Mouse (Mus musculus): ENCODE measurements around the gene Asic1. TPM values are rescaled to one million over a fixed set of nuclear protein-coding genes. Genes with fewer than 3 reads are reported as not detected.

Gene Asic1
- polyA plus RNA-seq, 1 experiment: 2.0 TPM

DNA sequence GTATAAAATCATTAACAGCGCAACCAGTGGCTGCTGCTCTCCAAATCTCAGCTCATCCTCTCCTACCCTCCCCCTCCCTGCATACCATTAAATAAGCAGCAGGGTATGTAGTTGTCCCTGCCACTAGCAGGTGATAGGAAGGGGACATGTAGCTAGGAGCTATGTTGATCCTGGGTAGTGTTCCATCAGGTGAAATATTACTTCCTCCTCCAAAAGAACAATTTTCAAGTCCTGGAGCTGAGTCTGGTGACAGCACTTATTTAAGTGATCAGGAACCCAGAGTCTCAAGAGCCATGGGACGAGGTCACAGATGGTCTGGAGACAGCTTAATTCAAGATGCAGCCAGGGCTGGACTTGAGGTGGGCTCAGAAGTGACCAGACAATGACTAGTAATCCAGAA, 65.5 kb downstream of the Asic1 start:
- H3ac ChIP-seq (ENCODE audit: control insufficient read depth, insufficient read length): no peak overlapping the region
- H3K4me2 ChIP-seq (ENCODE audit: low read depth): no peak overlapping the region
- H3K27me3 ChIP-seq (ENCODE audit: control insufficient read depth, insufficient read depth, insufficient read length): no peaks in the 10 kb centered on the region
- no peaks in the 10 kb centered on the region for H3K79me2 ChIP-seq (ENCODE audit: control insufficient read depth, insufficient read depth)
- no peak for TF ChIP-seq REST (IDR thresholded peaks at IDR 0.05; ENCODE audit: insufficient read depth, insufficient read length)
- TF ChIP-seq CEBPB (IDR thresholded peaks at IDR 0.05; ENCODE audit: insufficient read depth, poor library complexity, severe bottlenecking): no peak
- TF ChIP-seq POLR2AphosphoS2 (IDR thresholded peaks at IDR 0.05; ENCODE audit: insufficient read length, low read depth): no peak
- TF ChIP-seq POLR2A (IDR thresholded peaks at IDR 0.05; ENCODE audit: insufficient read length, low read depth): no peak
- TF ChIP-seq E2F4 (IDR thresholded peaks at IDR 0.05; ENCODE audit: insufficient read depth): no peak
- no peak for TF ChIP-seq MYOD1 (IDR thresholded peaks at IDR 0.05; ENCODE audit: control insufficient read depth in 1 of 3, insufficient read length in 2 of 3, low read depth in 2 of 3)
- TF ChIP-seq USF1 (IDR thresholded peaks at IDR 0.05; ENCODE audit: low read depth): no peak
- TF ChIP-seq MAX (IDR thresholded peaks at IDR 0.05; ENCODE audit: low read depth): no peak
- TF ChIP-seq TCF3 (IDR thresholded peaks at IDR 0.05; ENCODE audit: insufficient read length, low read depth): no peak
- TF ChIP-seq MYOG (IDR thresholded peaks at IDR 0.05; ENCODE audit: control insufficient read depth in 1 of 3, insufficient read depth in 1 of 3, insufficient read length in 2 of 3, low read depth in 2 of 3): no peak
- TF ChIP-seq TCF12 (IDR thresholded peaks at IDR 0.05; ENCODE audit: insufficient read depth, poor library complexity, severe bottlenecking): no peak
- TF ChIP-seq SRF (IDR thresholded peaks at IDR 0.05; ENCODE audit: control insufficient read depth, insufficient read length, low read depth): no peak
- peaks cover 49% of the 10 kb centered on the region for H3K36me3 ChIP-seq (ENCODE audit: control insufficient read depth, insufficient read depth)
- H3K4me3 ChIP-seq: no peak overlapping the region

- no peak overlapping the region for H3ac ChIP-seq (ENCODE audit: control insufficient read depth, insufficient read length)
- no peaks in the 10 kb centered on the region for H3K79me2 ChIP-seq (ENCODE audit: control insufficient read depth, insufficient read depth)
- peaks cover 59% of the 10 kb centered on the region for H3K36me3 ChIP-seq (ENCODE audit: control insufficient read depth, insufficient read depth)
- TF ChIP-seq TCF12 (IDR thresholded peaks at IDR 0.05; ENCODE audit: insufficient read depth, poor library complexity, severe bottlenecking): no peak
- no peak for TF ChIP-seq E2F4 (IDR thresholded peaks at IDR 0.05; ENCODE audit: insufficient read depth)
- no peak for TF ChIP-seq MYOD1 (IDR thresholded peaks at IDR 0.05; ENCODE audit: control insufficient read depth in 1 of 3, insufficient read length in 2 of 3, low read depth in 2 of 3)
- no peak for TF ChIP-seq REST (IDR thresholded peaks at IDR 0.05; ENCODE audit: insufficient read depth, insufficient read length)
- no peak for TF ChIP-seq CEBPB (IDR thresholded peaks at IDR 0.05; ENCODE audit: insufficient read depth, poor library complexity, severe bottlenecking)
- no peak overlapping the region for H3K4me2 ChIP-seq (ENCODE audit: low read depth)
- no peaks in the 10 kb centered on the region for H3K27me3 ChIP-seq (ENCODE audit: control insufficient read depth, insufficient read depth, insufficient read length)
- no peak overlapping the region for H3K4me3 ChIP-seq
Observed at GRCm38 (mm10) chr15:99736675-99737074, 66.5 kb downstream of the Asic1 start.

GRCm38 (mm10) chr15:99740229-99740628, 70.1 kb downstream of the Asic1 start:
- H3K36me3 ChIP-seq (ENCODE audit: control insufficient read depth, insufficient read depth): peaks cover 50% of the 10 kb centered on the region
- H3K4me3 ChIP-seq: no peak overlapping the region
- no peaks in the 10 kb centered on the region for H3K27me3 ChIP-seq (ENCODE audit: control insufficient read depth, insufficient read depth, insufficient read length)
- TF ChIP-seq SRF (IDR thresholded peaks at IDR 0.05; ENCODE audit: control insufficient read depth, insufficient read length, low read depth): no peak
- no peak for TF ChIP-seq POLR2AphosphoS2 (IDR thresholded peaks at IDR 0.05; ENCODE audit: insufficient read length, low read depth)
- TF ChIP-seq MAX (IDR thresholded peaks at IDR 0.05; ENCODE audit: low read depth): no peak
- TF ChIP-seq POLR2A (IDR thresholded peaks at IDR 0.05; ENCODE audit: insufficient read length, low read depth): no peak
- no peak for TF ChIP-seq E2F4 (IDR thresholded peaks at IDR 0.05; ENCODE audit: insufficient read depth)
- TF ChIP-seq USF1 (IDR thresholded peaks at IDR 0.05; ENCODE audit: low read depth): no peak
- TF ChIP-seq MYOG (IDR thresholded peaks at IDR 0.05; ENCODE audit: control insufficient read depth in 1 of 3, insufficient read depth in 1 of 3, insufficient read length in 2 of 3, low read depth in 2 of 3): no peak
- no peaks in the 10 kb centered on the region for H3K79me2 ChIP-seq (ENCODE audit: control insufficient read depth, insufficient read depth)
- no peak overlapping the region for H3ac ChIP-seq (ENCODE audit: control insufficient read depth, insufficient read length)
- no peak overlapping the region for H3K4me2 ChIP-seq (ENCODE audit: low read depth)

Other genes starting within 250 kb of the Asic1 start
- gene Nckap5l, start 212.6 kb upstream of the Asic1 start, polyA plus RNA-seq (2012; fragmentation: generic; extraction: Trizol): 40.9 TPM
- 11.8 TPM for gene Bcdin3d, start 195.6 kb upstream of the Asic1 start, polyA plus RNA-seq (2012; fragmentation: generic; extraction: Trizol)
- 0.40 TPM for gene Faim2, start 142.2 kb upstream of the Asic1 start, polyA plus RNA-seq (2012; fragmentation: generic; extraction: Trizol)
- 0.02 TPM for gene Aqp2, start 91.3 kb upstream of the Asic1 start, polyA plus RNA-seq (2012; fragmentation: generic; extraction: Trizol)
- gene Aqp5, start 79.6 kb upstream of the Asic1 start, polyA plus RNA-seq (2012; fragmentation: generic; extraction: Trizol): 109 TPM
- not detected for gene Aqp6, start 69.0 kb upstream of the Asic1 start, polyA plus RNA-seq (2012; fragmentation: generic; extraction: Trizol)
- gene Racgap1, start 18.7 kb upstream of the Asic1 start, polyA plus RNA-seq (2012; fragmentation: generic; extraction: Trizol): 99.0 TPM
- 18.9 TPM for gene Smarcd1, start 31.8 kb downstream of the Asic1 start, polyA plus RNA-seq (2012; fragmentation: generic; extraction: Trizol)
- not detected for gene Gm17349, start 35.1 kb downstream of the Asic1 start, polyA plus RNA-seq (2012; fragmentation: generic; extraction: Trizol)
- 6.9 TPM for gene Gpd1, start 47.1 kb downstream of the Asic1 start, polyA plus RNA-seq (2012; fragmentation: generic; extraction: Trizol)
- 410 TPM for gene Cox14, start 55.2 kb downstream of the Asic1 start, polyA plus RNA-seq (2012; fragmentation: generic; extraction: Trizol)
- gene Cers5, start 102.5 kb downstream of the Asic1 start, polyA plus RNA-seq (2012; fragmentation: generic; extraction: Trizol): 68.6 TPM
- gene Lima1, start 205.1 kb downstream of the Asic1 start, polyA plus RNA-seq (2012; fragmentation: generic; extraction: Trizol): 140 TPM

Data from myocyte (in vitro differentiated cells).